Mouse (Mus musculus) urinary bladder, postnatal 10 days (tissue): Measurements from ENCODE around the gene Erich3.

ENCODE experiments used
- DNase-seq: peaks from one replicate; pipeline ENCODE4 v3.0.0; 2022; ENCODE audit warnings: low spot score

Gene Erich3

DNA sequence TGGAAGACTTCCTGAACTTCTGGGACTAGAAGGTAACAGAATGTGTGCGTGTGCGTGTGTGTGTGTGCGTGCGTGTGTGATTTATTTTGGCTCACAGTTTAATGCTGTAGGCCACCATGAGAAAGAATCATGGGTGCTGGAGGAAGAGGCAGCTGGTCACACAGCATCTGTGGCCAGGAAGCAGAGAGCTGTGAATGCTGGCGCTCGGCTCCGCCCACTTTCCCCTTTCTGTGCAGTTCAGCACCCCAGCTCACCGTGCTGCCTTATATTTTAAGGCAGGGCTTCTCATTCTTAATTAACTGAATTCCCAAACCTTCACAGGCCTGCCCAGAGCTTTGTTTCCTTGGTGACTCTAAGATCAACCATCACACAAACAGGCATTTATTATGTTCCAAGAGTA is 9.7 kb downstream of the Erich3 start:
- DNase-seq = no peak

DNA sequence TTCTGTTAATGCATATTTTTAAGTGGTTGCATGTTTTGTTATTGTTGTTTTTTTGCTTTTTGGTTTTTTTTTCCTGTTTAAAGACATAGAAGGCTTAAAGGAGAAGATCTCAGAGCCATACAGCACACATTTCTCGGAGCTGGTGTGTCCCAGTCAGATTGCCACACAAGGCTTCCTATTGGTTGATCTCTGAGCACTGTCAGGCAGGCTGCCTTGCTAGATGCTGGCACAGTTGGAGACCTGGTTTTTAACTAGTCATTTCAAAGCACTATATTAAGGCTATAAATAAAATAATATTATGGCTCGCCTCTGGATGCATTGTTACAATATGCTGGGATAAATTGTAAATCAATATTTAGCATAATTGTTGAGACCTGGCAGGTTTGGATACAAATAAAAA is 18.9 kb downstream of the Erich3 start:
- DNase-seq = no peak

DNA sequence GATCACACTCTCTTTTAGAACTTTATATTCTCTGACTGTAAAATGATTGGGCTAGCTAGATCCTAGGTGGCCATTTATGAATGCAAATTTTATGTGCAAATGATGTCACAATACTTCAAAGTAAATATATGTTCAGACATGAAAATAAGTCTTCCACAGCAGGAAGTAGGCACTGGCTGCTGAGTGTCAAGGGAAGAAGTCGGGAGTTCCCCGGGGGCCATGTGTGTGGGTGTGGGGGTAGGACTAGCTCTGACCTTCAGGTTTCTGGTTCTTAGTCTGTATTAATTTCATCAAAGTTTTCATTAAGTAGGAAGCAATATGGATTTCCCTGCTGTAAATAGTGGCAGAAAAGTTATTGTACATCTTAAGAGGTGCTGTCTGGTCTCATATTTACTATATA is 20.0 kb downstream of the Erich3 start:
- no peak for DNase-seq

DNA sequence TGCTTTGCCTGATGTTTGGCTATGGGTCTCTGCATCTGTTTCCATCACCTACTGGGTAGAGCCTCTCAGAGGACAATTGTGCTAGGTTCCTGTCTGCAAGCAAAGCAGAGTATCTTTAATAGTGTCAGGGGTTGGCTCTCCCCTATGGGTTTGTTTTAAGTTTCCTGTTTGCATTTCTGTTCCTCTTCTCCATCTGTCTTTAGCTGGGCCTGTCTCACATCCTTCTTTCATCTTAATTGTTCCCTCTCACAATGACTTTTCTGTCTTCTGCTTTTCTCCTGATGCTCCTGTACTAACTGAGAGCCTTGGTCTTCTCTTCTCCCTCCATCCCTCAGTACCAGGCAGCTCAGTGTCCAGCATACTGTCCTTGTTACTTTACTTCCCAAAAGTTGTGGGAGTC is 26.6 kb downstream of the Erich3 start:
- no peak for DNase-seq

DNA sequence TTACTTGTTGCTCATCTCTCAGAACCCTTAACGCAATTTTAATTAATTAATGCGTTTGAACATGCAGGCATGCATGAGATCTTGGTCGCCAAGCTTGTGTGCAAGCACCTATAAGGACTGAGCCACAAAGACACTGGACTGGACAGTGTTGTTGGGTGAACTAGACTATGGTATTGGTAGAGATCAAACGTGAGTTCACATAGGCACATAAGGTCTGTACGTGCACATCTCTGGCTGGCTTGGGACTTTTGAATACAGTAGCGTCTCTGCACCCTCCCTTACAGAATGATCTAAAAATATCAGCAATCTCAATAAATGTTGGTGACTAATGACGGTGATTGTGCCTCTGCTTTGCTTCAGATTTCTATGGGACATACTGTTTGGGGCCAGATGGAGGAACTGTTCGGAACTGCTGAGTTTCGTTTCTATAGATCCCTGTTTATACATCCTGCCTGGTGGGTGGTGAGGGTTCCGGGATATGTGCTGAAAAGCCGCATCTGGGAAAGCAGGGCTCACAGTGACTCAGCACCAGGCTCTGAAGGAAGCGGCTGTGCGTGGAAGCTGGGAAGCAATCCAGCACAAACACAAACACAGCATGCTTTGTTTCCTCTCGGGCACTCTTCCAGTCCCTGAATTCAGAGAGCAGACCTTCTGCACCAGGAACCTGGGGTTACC is 28.4 kb downstream of the Erich3 start:
- DNase-seq = no peak

DNA sequence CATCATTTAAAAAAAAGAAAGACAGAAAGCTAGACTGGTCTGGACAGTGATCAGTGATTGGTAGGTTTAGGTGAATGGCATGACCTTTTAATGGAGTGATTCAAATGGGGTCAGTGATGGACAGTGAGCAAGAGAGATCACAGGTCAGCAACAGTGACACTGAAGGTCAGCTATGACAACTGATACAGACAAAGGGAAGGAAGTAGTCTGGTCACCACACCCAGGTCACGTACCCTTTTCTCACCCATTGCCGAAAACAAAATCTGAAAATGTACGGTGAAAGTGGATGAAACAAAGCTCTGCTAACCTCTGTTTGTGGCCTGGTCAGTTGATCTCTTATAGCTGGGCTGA is 28.9 kb downstream of the Erich3 start:
- DNase-seq = no peak

DNA sequence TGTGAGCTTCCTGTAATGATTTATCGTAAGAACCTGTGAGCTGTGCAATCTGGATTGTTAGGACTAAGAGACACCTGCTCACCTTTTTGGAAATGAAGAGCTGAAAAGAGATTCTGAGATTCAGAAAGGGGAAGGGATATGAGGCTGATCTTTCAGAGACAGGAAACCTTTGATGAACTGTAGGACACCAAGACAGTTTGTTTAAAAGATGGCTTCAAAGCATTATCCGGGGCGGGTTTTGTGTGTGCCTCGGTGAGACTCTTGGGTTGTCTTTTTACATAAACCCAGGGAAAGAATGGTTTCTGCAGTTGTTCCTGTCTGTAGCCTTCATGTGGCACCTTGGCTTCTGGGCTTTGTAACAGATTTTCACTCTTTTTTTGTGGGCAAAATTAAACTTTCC is 30.2 kb downstream of the Erich3 start:
- no peak for DNase-seq

DNA sequence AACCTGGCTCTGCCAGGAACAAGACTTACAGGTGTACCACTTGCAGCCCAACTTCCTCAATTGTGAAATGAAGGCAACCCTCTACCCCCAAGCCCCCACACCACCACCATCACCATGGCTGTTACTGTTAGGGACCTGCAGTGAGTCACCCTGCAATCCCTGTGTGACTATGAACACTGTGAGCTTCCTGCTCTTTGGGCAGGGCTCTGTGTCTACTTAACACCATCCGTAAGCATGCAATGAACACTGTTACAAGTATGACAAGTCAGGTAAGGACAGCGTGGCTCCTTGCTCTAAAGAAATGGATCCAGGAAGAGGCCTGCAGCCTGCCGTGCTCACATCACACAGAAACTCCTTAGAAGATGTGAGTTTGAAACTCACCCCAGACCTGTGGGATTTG is 33.0 kb downstream of the Erich3 start:
- no peak for DNase-seq

DNA sequence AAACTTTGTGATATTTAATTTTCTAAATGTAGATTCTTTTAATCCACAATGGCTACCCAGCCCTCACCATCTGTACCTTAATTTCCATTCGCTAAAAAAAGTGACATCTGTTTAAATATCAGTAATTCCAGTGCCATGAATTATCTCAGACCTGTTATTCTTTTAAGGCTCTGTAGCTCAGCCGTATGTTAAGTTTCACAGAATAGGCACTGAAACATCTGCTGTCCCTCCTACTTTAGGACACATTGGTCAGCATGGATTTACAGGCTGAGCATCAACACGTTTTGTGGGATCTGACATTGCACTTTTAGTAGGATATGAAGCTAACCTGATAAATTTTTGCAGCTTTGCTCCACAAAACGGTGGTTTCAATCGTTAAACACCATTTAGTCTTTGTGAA is 35.2 kb downstream of the Erich3 start:
- no peak for DNase-seq

DNA sequence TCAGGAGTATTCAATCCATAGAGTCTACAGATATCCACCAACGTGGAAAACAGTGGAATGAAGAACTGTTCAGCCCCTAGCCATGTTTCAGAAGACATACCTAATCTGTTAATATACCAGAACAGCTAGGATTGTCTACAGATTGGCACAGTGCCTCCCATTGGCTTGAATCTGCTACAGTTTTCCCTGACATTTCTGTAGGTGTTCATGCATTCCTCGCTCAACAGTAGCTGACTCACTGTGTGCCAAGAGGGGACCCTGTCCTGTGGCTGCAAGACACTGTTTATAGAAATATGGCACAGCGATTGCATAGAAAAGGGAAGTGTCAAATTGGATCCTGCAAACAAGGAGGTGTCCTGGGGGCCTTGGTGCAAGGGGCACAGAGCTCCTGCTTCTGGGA is 36.6 kb downstream of the Erich3 start:
- DNase-seq = no peak

DNA sequence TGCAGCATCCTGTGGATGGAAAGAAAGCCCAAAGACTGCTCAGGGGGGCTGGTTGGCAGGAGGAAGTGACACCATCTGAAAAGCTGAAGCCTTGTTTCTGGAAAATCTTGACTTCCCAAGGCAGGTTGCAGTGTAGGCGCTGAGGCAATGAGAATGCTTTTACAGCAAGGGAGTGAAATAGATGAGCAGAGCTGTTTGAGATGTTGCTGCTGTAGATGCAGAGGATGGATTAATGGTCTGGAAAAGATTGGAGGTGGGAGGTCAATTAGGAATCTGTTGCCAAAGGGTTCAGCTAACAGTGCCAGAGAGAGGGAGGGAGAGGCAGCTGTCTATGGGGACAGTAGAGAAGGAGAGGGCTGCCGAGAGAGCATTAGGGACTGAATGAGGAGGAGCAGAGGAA is 37.1 kb downstream of the Erich3 start:
- no peak for DNase-seq

DNA sequence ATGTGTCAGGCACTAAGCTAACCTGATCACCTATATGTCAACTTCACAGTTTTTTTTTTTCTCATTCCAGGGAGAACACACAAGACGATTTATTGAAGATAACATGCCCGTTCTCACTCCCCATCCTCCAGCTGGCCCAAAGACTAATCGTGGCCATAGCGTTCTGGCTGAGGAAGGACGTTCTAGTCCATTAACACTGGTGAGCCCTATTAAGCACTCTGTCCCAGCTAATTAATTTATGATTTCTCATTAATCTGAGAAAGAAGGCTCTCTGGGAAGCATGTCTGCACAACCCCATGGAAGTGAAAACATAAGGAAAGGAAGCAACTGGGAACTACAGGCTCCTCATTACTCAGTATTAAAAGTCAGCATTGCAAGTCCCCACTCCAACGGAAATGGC is 41.1 kb downstream of the Erich3 start:
- DNase-seq = no peak

DNA sequence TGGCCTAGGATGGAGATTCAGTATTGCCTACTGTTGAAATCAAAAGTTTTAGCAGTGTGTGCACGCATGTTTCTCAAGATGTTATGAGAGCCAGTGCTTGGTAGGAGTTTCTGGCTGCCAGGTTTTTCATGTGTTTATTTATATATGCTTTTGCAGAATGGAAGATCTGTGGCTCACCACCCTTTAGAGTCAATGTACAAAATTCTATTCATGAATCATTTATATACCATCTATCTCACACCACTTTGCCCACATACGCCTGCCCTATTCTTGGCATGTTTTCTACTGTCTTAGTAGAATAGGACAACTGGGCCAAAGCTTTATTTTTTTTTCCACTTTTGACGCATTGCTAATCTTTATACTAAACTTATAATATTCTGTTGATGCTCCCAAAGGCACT is 44.5 kb downstream of the Erich3 start:
- no peak for DNase-seq

DNA sequence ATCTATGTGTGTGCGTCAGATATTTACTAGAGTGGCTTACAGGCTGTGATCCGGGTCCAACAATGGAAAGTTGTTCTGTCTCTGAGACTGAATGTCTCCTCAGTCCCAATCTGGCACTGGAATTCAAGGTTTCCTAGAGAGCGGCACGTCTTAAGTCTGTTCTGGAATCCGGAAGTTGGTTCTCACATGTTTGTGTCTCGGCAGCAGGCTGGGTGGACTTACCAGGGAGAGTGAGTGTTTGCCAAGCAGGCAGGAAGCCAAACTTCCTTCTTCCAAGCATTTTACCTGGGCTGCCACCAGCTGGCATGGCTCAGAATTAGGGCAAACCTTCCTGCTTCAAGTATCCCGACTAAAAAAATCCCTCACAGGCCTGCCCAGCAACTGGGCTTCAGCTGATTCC is 59.5 kb downstream of the Erich3 start:
- DNase-seq = no peak

DNA sequence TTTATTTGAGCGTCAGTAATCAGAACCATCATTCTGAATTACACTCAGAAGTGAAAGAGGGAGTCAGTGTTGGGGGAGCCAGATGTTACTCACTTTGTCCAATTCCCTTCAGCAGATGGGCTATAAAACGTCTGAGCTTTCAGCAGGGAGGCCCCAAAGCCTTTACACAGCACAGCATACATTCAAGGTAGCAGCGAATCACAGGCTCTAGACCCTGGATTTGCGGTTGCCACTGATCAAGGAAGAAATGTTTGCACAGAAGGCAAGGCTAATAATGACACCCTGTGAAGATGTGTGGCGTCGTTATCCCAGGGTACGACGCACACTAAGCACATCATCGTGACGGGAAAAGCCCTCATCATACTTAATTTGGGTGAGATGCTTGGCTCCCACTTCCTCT is 67.8 kb downstream of the Erich3 start:
- no peak for DNase-seq

DNA sequence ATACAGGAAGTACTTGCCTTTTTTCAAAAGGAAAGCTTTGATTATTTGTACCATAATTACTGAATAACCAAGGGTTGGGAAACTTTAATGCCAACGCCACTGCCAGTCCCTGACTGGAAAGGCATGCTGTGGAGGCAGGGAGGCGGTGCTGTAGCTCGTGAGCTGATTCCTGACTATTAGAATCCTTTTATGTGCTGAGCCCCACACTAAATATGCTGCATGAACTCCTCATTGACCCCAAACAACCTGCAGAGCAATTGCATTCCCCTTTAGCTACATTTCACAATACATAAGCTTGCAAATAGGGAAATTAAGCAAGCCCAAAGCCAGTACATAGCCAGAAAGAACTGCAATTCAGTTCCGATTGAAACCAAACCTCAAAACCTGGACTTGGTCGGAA is 77.8 kb downstream of the Erich3 start:
- DNase-seq = no peak

DNA sequence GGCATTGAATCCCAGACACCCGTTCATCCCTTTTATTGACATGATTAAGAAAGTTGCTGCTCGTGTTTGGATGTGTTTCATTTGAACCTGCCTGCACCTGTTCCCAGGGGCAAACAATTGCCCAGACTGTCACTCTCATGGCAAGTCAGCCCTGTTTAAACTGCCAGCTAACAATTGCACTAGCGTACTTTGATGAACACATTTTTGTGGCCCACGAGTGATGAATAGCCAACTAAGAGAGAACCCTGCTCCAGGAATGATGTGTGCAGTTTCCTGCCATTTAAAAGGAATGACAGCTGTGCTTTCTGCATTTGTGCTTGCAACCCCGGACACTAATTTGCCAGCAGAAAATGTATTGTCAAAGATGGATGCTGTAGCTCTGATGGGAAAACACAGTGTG is 79.3 kb downstream of the Erich3 start:
- no peak for DNase-seq

DNA sequence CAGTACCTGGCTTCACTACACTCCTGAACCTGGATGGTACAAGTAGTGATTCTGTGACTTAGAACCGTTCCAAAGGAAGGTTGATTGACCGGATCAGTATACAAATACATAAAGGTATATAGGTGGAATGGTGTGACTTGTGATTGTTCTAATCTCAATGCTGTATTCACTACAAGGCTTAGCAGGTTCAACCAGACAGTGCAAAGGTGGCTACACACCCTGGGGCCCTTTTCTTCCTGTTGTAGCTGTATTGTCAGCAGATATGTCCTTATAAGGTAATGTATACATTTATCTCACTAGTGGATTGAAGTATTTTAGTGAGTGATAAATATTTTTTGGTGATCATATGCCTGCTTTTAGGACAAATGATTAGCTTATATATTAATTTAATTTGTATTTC is 80.7 kb downstream of the Erich3 start:
- DNase-seq = no peak

DNA sequence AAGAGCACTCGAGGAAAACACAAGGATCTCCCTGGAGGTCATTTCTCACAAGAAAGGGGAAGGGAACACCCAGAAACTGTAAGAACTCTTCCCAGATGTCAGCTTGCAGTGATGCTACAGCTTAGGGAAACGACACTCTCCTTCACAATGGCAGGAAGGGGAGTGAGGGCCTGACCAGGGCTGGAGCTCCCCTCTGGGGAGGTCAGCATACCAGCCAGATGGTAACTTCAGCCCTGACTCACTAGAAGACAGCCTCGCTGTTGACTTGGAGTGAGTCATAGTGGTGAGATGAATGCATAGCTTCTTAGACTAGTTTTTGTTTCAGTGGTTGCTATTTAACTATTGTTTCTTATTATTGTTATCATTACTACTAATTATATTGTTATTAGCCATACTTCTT is 90.8 kb downstream of the Erich3 start:
- no peak for DNase-seq

DNA sequence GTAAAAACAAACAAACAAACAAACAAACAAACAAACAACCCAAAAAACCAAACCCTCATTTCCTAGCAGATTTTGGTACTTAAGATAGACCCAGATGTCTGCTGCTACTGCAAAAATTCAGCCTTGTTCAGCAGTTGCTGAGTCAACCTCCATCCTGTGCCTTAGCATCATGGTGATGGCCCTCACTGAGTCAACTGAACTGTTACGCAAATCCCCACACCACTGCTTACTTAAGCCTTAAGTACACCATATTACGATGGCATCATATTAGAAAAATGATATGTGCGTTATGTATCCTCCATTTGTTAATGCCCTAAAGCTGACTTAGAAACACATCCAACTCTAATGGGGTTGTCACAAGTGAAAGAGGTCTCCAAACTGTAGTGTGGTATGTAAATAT is 91.6 kb downstream of the Erich3 start:
- no peak for DNase-seq

DNA sequence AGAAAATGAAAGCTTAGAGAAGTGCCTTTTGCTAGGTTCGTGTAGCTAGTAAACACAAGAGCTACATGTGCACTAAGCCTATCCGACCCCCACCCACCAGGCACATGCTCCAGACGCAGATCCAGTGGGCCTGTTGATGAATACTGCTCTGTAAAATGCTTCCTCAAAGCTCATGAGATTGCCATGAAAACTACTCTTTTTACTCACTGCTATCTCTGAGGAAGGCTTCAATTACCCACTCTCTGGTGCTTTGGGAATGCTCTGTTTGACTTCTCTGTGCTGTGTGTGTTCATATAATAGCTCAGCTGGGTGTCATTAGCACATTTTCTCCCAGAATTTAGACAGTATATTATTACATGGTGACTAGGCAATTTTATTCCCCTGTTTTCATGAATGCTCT is 94.4 kb downstream of the Erich3 start:
- DNase-seq = no peak

DNA sequence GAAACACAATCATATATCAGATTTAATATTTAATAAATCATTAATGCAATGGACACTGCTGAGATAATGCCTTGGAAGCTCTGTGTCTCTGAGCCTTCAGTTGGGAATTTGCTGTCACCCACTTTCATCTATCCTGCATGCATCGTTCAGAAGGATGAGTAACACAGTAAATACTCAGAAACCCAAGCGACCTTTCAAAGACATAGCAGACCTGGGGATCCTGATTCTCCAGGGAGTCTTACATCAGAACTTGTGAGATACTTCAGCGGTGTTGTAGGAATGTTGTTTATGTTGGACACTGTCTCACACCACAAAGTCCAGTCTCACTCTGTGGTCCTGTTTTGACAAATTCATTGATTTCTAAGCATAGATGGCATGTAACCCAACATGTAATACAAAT is 97.4 kb downstream of the Erich3 start:
- DNase-seq = no peak

DNA sequence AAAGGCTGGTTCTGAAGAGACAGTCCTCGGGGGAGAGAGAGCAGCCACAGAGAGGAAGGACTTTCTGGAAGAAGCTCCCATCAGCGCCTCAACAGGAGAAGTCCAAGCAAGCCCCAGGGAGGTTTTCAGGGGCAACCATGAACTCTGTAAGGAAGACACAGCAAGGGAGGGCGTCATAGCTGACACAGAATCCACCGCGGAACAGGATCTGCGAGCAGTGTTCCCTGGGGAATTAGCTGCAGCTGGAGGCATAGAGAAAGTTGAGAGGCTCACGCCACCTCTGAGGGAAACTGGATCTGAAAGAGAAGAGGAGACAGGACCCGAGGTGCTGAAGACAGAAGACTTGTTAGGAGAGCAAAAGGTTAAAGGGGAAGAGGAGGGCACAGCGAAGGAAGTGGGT is 99.7 kb downstream of the Erich3 start:
- no peak for DNase-seq

DNA sequence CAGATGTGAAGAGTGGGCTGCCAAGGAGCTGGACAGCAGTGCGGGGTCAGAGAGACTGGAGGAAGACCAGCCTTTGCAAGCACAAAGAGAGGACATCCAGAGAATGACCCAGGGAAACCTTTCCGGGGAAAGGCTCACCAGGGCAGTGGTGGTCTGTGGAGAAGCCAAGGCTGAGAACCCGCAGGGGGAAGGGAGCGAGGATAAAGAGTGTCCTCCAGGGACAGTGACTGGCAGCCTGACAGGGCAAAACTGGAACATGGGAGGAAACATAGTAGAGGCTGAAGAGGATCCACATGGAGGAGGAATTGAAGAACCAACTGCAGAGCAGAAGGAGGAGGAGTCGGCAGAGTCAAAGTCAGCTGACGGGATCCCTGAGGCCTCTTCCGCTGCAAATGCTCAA is 100.5 kb downstream of the Erich3 start:
- no peak for DNase-seq

DNA sequence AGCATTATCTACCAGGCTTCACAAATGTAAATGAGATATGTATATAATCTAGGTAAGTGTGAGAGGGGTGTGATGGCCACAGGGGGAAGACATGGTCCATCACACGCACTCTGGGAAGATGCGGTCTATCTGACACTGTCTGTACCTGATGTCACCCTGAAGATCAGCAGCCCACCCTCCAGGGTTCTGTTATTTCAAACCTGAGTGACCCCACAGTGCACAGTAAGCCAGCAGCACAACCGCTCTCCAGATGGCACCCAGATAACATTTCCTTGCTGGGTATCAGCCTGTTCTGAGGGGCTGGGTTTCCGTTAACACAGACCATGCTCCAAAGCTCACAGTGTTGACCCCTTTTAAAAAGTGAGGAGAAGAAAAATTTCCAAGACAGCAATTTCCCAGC is 102.7 kb downstream of the Erich3 start:
- DNase-seq = no peak
